Mouse (Mus musculus) ES-CJ7 (cell line): ENCODE measurements at regions not wholly inside any gene's neighbourhood (a gene's known extent, or its start where the extent isn't known, plus 50 kb on each side); places are given as distances from the start of the nearest gene placed in this dataset.

Source experiments
- DNase-seq: peaks from one replicate; pipeline ENCODE4 v3.0.0; 2011; ENCODE audit warnings: low read depth, low spot score

DNA sequence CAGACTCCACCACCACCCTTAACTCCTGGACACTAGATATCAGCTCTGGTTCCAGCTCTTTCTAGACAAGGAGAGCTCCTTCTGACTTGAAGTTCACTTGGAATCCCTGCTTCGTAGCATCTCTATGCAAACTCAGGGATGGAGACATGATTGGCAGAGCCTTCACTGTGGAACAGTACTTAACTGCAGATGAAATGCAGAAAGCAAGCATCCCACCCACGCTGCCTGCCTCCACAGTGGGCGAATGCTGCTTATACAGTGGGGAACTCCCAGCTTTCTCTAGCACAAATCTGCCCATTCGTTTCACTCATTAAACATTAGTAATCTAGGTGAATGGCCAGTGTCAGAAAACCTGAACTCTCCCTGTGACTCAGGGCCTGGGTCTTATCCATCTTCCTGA is 92.0 kb upstream of the Coch start:
- no peak for DNase-seq

DNA sequence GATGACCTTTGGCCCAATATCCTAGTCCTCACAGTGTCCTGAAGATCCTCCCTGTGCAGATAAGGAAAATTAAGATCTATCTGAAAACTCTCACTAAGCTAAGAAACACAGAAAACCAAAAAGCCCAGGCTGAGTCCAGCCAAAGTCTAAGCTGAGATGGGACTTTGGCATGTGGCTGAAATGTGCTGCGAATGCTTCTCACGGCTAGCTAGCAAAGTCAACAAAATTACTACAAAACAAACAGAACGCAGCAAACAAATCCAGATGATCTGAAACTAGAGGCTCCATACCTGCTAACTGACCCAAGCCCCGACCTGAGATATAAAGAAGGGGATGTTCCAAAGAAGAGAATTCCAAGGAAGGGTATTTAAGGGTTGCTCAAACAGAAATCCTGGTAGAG is 90.4 kb upstream of the Coch start:
- DNase-seq: no peak

DNA sequence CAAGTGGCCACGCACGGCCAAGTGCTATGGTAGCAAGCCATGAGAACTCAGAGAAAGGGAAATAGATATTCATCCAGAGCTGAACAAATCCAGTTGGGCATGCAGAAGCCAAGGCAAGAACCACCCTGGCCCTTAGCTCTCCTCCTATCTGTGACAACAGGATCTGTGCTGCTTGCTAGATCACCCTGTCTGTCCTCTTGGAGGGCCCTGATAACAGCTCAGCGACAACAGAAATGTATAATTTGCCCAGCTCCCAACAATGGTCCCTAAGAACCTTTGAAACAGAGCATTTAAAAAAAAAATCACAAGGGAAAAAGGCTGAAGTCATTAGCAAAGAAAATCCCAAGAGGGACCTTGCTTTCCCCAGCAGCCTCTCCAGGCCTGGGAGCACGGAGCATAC is 89.4 kb upstream of the Coch start:
- DNase-seq: no peak

DNA sequence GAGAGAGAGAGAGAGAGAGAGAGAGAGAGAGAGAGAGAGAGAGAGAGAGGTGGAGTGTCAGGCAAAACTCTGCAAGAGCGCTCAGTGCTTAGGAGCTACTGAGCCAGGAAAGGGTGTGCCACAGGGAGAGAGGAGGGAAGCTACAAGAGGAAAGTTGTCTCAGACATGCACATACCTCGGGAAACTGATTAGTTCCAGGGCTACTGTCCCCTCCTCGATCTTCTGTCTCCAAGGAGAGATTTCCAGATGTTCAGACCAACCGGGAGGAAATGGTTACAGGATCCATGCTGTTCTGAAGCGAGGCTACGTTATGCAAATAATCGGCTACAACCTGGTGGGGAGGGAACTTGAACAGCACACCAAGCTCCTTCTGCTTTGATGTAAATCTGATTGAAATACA is 88.6 kb upstream of the Coch start:
- no peak for DNase-seq

DNA sequence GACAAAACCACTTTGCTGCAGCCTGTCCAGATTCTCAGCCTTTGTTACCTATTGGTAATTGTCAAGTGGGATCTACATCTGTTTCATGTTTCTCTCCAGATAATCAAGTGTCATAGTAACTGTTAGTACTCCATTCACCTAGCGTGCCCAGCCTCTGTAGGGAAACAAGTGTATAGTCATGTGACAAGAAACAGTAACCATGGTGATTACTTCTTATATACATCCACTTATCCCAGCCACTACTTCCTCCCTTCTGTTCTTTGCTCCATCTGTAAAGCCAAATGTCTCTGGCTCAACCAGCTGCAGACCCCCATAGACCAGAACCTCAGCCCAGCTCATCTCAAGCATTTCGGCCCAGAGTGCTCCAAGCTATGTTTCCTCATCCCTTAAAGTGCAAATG is 83.1 kb upstream of the Coch start:
- no peak for DNase-seq

DNA sequence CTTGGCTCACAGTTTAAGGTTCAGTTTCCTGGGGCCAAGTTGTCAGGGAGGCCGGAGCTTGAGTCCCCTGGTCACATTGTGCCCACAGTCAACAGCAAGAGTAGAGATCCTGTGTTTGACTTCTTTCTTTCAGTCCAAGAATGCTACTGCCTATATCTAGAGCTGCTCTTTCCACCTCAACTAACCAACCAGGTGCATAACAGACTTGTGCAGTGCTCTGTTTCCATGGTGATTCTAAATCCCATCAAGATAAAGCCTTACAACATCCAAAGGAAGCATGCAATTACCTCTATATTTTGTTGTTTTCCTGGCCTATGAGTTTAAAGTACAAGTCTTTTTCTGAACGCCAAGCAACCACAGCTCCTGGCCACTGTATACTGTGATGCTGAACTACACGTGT is 76.4 kb upstream of the Coch start:
- DNase-seq: no peak

DNA sequence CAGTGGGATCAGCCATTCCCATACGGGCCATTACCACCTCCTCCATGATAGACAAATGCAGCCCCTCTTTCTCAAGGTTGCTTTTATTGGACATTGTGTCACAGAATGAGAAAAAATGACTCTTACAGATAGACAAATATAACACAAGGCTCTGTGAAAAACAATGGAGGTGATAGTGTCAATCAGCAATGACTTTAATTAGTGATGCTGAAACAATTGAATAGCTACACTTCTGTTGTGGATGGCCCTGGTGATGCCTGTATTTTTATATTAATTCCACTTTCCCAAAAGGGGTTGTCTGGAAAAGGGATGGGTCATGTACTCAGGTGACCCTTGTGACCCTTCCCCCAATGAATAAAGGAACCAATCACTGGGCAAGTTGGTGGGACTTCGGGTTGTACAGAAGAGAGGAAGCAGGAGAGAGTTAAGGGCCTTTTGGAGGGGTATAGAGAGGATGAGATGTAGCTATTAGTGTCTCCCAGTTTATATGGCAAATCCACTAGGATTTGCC is 71.5 kb upstream of the Coch start:
- DNase-seq: peak; percentile 95

DNA sequence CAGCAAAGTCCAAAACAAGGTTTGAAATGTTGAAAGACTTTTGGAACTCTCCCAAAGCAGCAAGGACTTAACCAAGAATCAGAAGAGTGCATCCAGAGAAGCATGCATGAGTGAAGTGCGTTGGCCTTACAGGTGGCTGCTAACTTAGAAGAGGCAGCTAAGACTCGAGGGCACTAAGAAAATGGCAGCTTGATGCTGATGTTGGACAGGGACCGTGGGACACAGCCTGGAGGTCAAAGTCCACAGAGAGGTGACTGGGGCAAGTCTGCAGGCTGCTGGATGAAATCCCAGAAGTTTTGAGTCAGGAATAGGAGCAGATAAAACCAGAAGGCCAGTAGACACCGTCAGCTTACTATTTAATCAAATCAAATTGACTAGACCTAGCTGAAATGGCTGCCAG is 69.3 kb upstream of the Coch start:
- DNase-seq: no peak

DNA sequence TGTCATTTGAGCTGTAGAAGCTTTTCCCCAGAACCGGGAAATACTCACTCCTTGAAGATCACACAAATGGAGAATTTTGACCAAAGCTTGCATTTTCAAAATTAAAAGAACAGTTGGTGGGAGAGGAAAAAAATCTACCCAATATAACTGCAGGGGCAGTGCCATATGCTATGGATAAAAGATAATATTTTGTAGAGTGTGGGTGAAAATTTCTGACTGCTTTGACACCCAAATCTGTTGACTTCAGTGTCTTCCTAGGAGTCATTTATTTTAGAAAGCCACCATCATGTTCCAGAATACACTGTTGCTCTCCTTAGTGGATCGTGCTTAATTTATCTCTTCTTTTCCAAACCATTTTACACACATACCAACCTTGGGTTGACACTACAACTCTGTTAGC is 65.3 kb upstream of the Coch start:
- DNase-seq: no peak

DNA sequence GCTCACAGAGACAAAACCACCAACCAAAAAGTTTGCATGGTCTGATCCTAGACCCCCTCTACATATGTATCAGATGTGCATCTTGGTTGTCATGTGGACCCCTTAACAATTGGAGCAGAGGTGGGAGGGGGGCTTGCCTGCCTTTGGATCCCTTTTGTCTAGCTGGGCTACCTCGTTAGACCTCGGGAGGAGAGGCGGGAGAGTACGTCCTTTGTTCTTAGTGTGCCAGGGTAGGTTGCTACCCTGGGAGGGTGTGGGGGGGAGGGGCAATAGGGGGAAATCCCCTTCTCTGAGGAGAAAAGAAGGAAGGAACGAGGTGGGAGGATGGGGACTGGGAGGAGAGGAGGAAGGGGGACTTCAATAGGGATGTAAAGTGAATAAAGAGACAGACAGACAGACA is 58.5 kb upstream of the Coch start:
- peak; percentile 52 for DNase-seq

DNA sequence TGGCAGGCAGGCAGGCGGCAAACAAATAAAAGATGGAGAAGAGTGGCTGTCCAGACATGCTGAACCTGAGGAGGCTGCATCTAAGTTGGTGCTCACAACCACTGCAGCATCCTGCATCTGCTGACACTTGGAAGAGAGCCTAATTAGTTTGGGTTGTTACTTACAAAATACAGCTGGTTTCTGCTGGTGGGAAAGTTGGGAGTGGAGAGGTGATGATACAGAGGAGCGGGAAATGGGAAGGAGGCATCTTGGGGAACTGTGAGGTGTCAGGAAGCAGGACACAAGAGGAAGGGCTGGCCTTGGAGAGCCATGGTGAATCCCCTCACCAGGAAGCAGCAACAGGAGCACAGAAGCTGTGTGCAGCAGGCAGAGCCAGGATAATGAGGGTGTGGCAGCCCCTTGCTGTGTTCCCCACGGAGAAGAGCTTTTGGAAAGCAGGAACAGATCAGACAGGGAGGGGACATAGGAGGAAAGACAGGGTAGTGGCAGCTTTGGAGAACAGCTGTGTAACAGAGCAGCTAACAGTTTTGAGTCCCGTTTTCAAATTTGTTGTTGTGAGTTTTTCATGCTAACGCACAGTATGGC is 58.0 kb upstream of the Coch start:
- peak; percentile 83 for DNase-seq
